Mouse (Mus musculus) stomach, postnatal 0 days (tissue): ENCODE measurements around the gene Tas1r1. TPM values are rescaled to one million over a fixed set of nuclear protein-coding genes. Genes with fewer than 3 reads are reported as not detected.

Source experiments
- ATAC-seq: fragments of 200-750 bp; cut with Nextera tagmentation; 2 replicates; pipeline ENCODE4 v1.8.0; 2017; ENCODE audit not compliant: low FRiP score, low TSS enrichment
- DNase-seq: peaks from one replicate; pipeline ENCODE4 v3.0.0-alpha.2; 2016; ENCODE audit warnings: low spot score
- H3K27ac ChIP-seq: fragments of 300-500 bp; sonication (generic); replicated peaks from 2 replicates; pipeline ENCODE4 v1.5.1; 2014; ENCODE audit warnings: mild to moderate bottlenecking, control low read depth
- H3K27me3 ChIP-seq: fragments of 300-500 bp; sonication (generic); 2 replicates; pipeline ENCODE4 v1.6.1; 2014; ENCODE audit warnings: low read length; ENCODE audit not compliant: control insufficient read depth, insufficient read depth
- H3K36me3 ChIP-seq: fragments of 300-500 bp; sonication (generic); 2 replicates; pipeline ENCODE4 v1.6.1; 2014; ENCODE audit warnings: low read length, mixed read lengths; ENCODE audit not compliant: control insufficient read depth, insufficient read depth
- H3K4me1 ChIP-seq: fragments of 300-500 bp; sonication (generic); replicated peaks from 2 replicates; pipeline ENCODE4 v1.6.1; 2014; ENCODE audit warnings: antibody characterized with exemption; ENCODE audit not compliant: control insufficient read depth, insufficient read depth
- H3K4me2 ChIP-seq: fragments of 300-500 bp; sonication (generic); replicated peaks from 2 replicates; pipeline ENCODE4 v1.6.1; 2014; ENCODE audit warnings: low read depth, mild to moderate bottlenecking, control low read depth, moderate library complexity
- H3K4me3 ChIP-seq: fragments of 300-500 bp; sonication (generic); 2 replicates; pipeline ENCODE4 v1.5.1; 2014; ENCODE audit warnings: low read depth, low read length, control low read depth
- H3K9ac ChIP-seq: fragments of 300-500 bp; sonication (generic); 2 replicates; pipeline ENCODE4 v1.6.1; 2014; ENCODE audit warnings: mild to moderate bottlenecking, low read length, control low read depth, mixed read lengths
- H3K9me3 ChIP-seq: fragments of 300-500 bp; sonication (generic); 2 replicates; pipeline ENCODE4 v1.6.1; 2016; ENCODE audit warnings: low read length; ENCODE audit not compliant: control insufficient read depth
- CTCF ChIP-seq: IDR thresholded peaks from 2 replicates; pipeline ENCODE4 v1.5.1; 2016; ENCODE audit warnings: antibody characterized with exemption, low read depth, mild to moderate bottlenecking, moderate library complexity
- EP300 ChIP-seq: optimal IDR thresholded peaks from 2 replicates; pipeline ENCODE3; 2016; ENCODE audit warnings: antibody characterized with exemption
- WGBS: fragments of 180-500 bp; shearing (Covaris S2); extraction: QIAGEN DNeasy Blood & Tissue Kit; methylation state at CpG from one replicate; pipeline ENCODE4 v1.1.7; 2014; 5-methylcytosine and 5-hydroxymethylcytosine counted together
- polyA plus RNA-seq: library from polyadenylated mRNA; unstranded; fragments of >200 nt; fragmentation: Nextera tagmentation; extraction: Ambion mirVana; gene quantifications from 2 replicates; pipeline ENCODE4 v1.2.1, GENCODE M21; 2015

The Tas1r1 gene
- polyA plus RNA-seq, 1 experiment from 2014 or later, result 0.12 TPM

DNA sequence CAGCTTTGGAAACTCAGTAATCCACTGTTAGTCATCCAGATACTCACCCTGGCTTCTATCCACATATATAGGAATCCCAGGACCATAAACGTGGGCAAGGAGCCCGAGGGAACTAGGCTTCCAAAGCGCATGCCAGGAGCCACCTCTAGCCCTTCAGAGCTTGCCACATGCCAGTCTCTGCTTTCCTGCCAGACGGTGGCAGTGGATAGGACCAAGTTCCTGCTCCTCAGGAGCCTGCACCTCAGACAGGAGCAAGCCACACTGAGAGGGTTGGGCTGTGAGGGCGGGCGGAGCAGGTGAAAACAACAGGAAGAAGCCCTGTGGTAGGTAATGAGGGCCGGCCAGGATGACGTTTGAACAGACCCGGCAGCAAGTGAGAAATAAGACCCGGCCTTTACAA lies 52.5 kb downstream of the Tas1r1 start:
- Histone ChIP-seq H3K4me3 (no peak overlapping the region), H3K4me2 (no peak overlapping the region), H3K9me3 (no peaks in the 10 kb centered on the region), H3K4me1 (peaks cover 2% of the 10 kb centered on the region; the same call in 1 of the 2 replicates), H3K36me3 (peaks cover 9% of the 10 kb centered on the region; the same call in 1 of the 2 replicates), H3K27me3 (no peaks in the 10 kb centered on the region), H3K27ac (no peak overlapping the region), H3K9ac (no peak overlapping the region)
- DNase-seq, result peak; percentile 74
- 28% methylated on average over 10 of the region's 10 CpGs for WGBS
- ATAC-seq, result peak; percentile 60
- TF ChIP-seq CTCF (peak; percentile 44), EP300 (no peak)

DNA sequence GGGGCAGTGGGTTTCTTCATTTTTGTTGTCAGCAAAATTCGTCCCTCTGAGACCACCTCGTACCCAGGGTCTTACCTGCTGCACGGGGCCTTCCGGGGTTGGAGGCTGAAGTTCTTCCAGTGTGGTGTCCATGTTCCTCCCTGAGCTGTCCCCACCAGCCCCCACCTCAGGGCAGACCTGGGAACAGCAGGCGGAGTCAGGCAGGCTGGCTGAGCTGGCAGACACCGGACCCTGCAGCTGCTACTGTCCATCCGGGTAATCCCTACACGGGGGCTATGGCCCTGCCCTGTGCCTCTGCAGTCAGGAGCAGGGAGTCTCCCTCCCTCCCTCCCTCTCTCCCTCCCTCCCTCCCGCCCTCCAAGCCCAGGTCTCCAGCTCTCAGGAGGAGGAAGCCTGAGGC lies 54.8 kb downstream of the Tas1r1 start:
- Histone ChIP-seq H3K9me3 (no peaks in the 10 kb centered on the region), H3K4me2 (no peak overlapping the region), H3K4me1 (no peaks in the 10 kb centered on the region; the same call in 1 of the 2 replicates), H3K4me3 (no peak overlapping the region), H3K27ac (no peak overlapping the region), H3K36me3 (peaks cover 13% of the 10 kb centered on the region; the same call in 1 of the 2 replicates), H3K9ac (no peak overlapping the region), H3K27me3 (no peaks in the 10 kb centered on the region)
- DNase-seq (peak; percentile 16), ATAC-seq (peak; percentile 15; the same call in 1 of the 2 replicates)
- WGBS, result 38% methylated on average over 8 of the region's 9 CpGs
- TF ChIP-seq CTCF (no peak), EP300 (no peak)

DNA sequence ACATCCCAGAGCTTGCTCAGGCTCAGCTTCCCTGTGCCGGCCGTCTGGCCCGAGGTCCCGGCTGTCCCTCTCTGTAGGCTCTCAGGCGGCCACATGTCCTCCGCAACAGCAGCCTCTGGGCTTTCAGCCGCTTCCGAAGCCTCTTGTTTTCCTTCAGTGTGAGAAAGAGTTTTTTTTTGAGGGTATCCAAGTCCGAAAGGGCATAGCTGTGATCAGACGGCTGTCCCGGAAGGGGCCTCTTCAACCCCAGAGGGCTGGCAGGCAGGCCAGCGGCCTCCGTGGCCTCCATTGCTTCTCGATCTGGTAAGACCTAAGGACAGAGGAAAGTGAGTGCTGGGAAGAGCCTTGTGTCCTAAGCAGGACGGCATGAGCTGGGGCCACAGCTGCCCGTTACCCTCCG lies 55.3 kb downstream of the Tas1r1 start:
- ATAC-seq (no peak), DNase-seq (no peak)
- H3K9me3 ChIP-seq, result no peaks in the 10 kb centered on the region
- no peak overlapping the region for H3K27ac ChIP-seq
- no peak overlapping the region for H3K4me3 ChIP-seq
- H3K9ac ChIP-seq, result no peak overlapping the region
- H3K36me3 ChIP-seq, result peaks cover 13% of the 10 kb centered on the region; the same call in 1 of the 2 replicates
- H3K4me2 ChIP-seq, result no peak overlapping the region
- WGBS, result 72% methylated on average over 17 of the region's 17 CpGs
- TF ChIP-seq EP300 (no peak), CTCF (no peak)
- no peaks in the 10 kb centered on the region for H3K27me3 ChIP-seq
- no peaks in the 10 kb centered on the region; the same call in 1 of the 2 replicates for H3K4me1 ChIP-seq

DNA sequence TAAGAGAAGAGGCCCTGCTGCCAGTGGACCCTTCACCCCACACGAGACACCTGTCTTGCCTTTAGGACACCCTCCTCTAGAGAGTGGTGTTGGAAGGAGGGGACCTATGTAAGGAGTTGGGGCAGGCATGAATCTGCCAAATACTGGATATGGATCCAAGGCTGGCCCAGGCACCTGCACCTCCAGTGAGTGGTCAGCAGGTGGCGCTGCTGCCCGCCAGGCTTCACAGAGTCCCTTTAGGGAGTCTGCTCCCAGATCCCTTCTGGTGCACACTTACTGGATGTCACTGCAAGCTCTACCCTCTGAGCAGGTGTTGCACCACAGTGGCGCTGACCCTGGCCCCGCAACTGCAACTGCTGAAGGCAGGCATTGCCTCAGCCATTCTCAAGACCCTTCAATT lies 57.0 kb downstream of the Tas1r1 start:
- Histone ChIP-seq H3K4me1 (no peaks in the 10 kb centered on the region), H3K9ac (no peak overlapping the region), H3K27me3 (no peaks in the 10 kb centered on the region), H3K4me3 (no peak overlapping the region), H3K27ac (no peak overlapping the region), H3K36me3 (peaks cover 18% of the 10 kb centered on the region), H3K4me2 (no peak overlapping the region), H3K9me3 (no peaks in the 10 kb centered on the region)
- peak; percentile 82 for DNase-seq
- TF ChIP-seq CTCF (peak; percentile 99), EP300 (no peak)
- peak; percentile 65 for ATAC-seq
- WGBS, result 5% methylated on average over 5 of the region's 5 CpGs

DNA sequence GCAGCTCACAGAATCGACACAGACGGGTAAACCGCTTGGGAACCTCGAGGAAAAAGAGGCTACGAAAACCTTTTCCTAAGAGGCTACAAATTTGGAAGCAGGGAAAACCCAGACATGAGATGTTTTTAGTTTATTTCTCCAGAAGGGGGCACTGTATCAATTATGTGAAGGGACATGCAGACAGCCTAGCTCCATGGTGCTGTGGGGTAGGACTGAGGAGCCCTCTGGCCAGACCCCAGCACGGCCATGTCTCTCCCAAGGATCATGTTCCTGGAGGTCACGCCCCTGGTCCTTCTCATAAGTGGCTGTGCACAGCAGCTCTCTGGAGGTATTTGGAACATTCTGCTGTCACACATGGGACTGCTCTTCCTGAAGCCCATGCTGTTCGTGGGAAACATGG lies 57.7 kb downstream of the Tas1r1 start:
- Histone ChIP-seq H3K4me2 (no peak overlapping the region), H3K36me3 (peaks cover 18% of the 10 kb centered on the region), H3K9me3 (no peaks in the 10 kb centered on the region), H3K9ac (no peak overlapping the region), H3K27ac (no peak overlapping the region), H3K4me3 (no peak overlapping the region), H3K27me3 (no peaks in the 10 kb centered on the region), H3K4me1 (no peaks in the 10 kb centered on the region)
- DNase-seq (no peak), ATAC-seq (no peak)
- 72% methylated on average over 8 of the region's 8 CpGs for WGBS
- peak; percentile 58 for TF ChIP-seq CTCF
- no peak for TF ChIP-seq EP300

Other genes with a start within 250 kb of the Tas1r1 start
- gene Camta1, start 176.7 kb downstream of the Tas1r1 start, polyA plus RNA-seq, result 59.4 and 61.9 TPM in 2 replicates
- 33.0 and 34.5 TPM in 2 replicates for gene Dnajc11, start 104.9 kb downstream of the Tas1r1 start, polyA plus RNA-seq
- 22.2 and 23.5 TPM in 2 replicates for gene Thap3, start 49.6 kb downstream of the Tas1r1 start, polyA plus RNA-seq
- 12.4 and 12.7 TPM in 2 replicates for gene Phf13, start 42.3 kb downstream of the Tas1r1 start, polyA plus RNA-seq
- 11.2 and 11.9 TPM in 2 replicates for gene Klhl21, start 29.8 kb downstream of the Tas1r1 start, polyA plus RNA-seq
- gene Zbtb48, start 10.9 kb downstream of the Tas1r1 start, polyA plus RNA-seq, result 10.1 and 10.6 TPM in 2 replicates
- 11.2 and 12.0 TPM in 2 replicates for gene Nol9, start 753 bp upstream of the Tas1r1 start, polyA plus RNA-seq
- 6.4 and 7.5 TPM in 2 replicates for gene Plekhg5, start 33.9 kb upstream of the Tas1r1 start, polyA plus RNA-seq
- gene Tnfrsf25, start 77.4 kb upstream of the Tas1r1 start, polyA plus RNA-seq, result 0.49 and 0.96 TPM in 2 replicates
- gene Espn, start 113.8 kb upstream of the Tas1r1 start, polyA plus RNA-seq, result 13.8 and 14.4 TPM in 2 replicates
- 0.52 and 0.87 TPM in 2 replicates for gene Hes2, start 120.3 kb upstream of the Tas1r1 start, polyA plus RNA-seq
- gene Acot7, start 139.6 kb upstream of the Tas1r1 start, polyA plus RNA-seq, result 51.7 and 55.0 TPM in 2 replicates
- 6.9 and 8.4 TPM in 2 replicates for gene Gpr153, start 235.7 kb upstream of the Tas1r1 start, polyA plus RNA-seq